ENCODE assay signal across 8 mouse cellular contexts in genomic region chr13:113321972-113322371, GRCm38 (mm10). TPM values are rescaled to one million over a fixed set of nuclear protein-coding genes. Genes with fewer than 3 reads are reported as not detected.
DNase-seq lines count a peak whose midpoint lies in the region; ATAC-seq and TF ChIP-seq lines count a peak whose summit lies in the region.

No protein-coding gene starts in this region.

- no peak overlapping the region for H3K4me3 ChIP-seq in forebrain, postnatal 0 days (ENCODE audit: low read depth, low read length)
- H3K4me3 ChIP-seq in kidney, postnatal 0 days (replicated peaks; ENCODE audit: low read depth, low read length) = no peak overlapping the region

- peak; percentile 80 for TF ChIP-seq CTCF in forebrain, postnatal 0 days (IDR thresholded peaks at IDR 0.05; ENCODE audit: low read depth)
- peak; percentile 82 for TF ChIP-seq CTCF in kidney, postnatal 0 days (IDR thresholded peaks at IDR 0.05; ENCODE audit: low read depth)

- no peak overlapping the region for H3K4me2 ChIP-seq in forebrain, postnatal 0 days (ENCODE audit: low read depth)
- H3K4me2 ChIP-seq in kidney, postnatal 0 days (ENCODE audit: low read length) = no peak overlapping the region

- H3K27ac ChIP-seq in forebrain, postnatal 0 days (ENCODE audit: low read depth, low read length) = no peak overlapping the region
- no peak overlapping the region for H3K27ac ChIP-seq in kidney, postnatal 0 days

- H3K27me3 ChIP-seq in forebrain, postnatal 0 days (ENCODE audit: insufficient read depth, low read length) = no peaks in the 10 kb centered on the region
- no peaks in the 10 kb centered on the region for H3K27me3 ChIP-seq in kidney, postnatal 0 days (ENCODE audit: insufficient read depth, low read length)

- H3K36me3 ChIP-seq in forebrain, postnatal 0 days (ENCODE audit: insufficient read depth) = no peaks in the 10 kb centered on the region
- no peaks in the 10 kb centered on the region for H3K36me3 ChIP-seq in kidney, postnatal 0 days (ENCODE audit: insufficient read depth, low read length)

- peak; percentile 6 for DNase-seq in adrenal gland, adult 2 months
- no peak for DNase-seq in adrenal gland, adult 18-20 months (ENCODE audit: low spot score in 2 of 2)
- peak; percentile 66 for DNase-seq in A20 (ENCODE audit: low read depth, low spot score)
- DNase-seq in c-Kit-positive CD71-positive TER-119-positive erythroid progenitor cells, embryonic 14.5 days (ENCODE audit: low spot score) = peak; percentile 7
- DNase-seq in forebrain, postnatal 0 days = peak; percentile 80
- DNase-seq in kidney, postnatal 0 days (ENCODE audit: low spot score) = peak; percentile 88
- peak; percentile 68 for DNase-seq in lung, postnatal 36 days
- peak; percentile 45 for DNase-seq in telencephalon, adult 2 months (ENCODE audit: low read depth, low spot score)

- no peaks in the 10 kb centered on the region; the same call in 1 of the 2 replicates for H3K4me1 ChIP-seq in forebrain, postnatal 0 days (ENCODE audit: insufficient read depth)
- H3K4me1 ChIP-seq in kidney, postnatal 0 days (replicated peaks; ENCODE audit: insufficient read depth, low read length) = no peaks in the 10 kb centered on the region

- ATAC-seq in forebrain, postnatal 0 days = peak; percentile 56
- no peak for ATAC-seq in kidney, postnatal 0 days (replicated peaks; ENCODE audit: low FRiP score, low read depth)

- no peaks in the 10 kb centered on the region for H3K9me3 ChIP-seq in forebrain, postnatal 0 days (ENCODE audit: low read length)
- H3K9me3 ChIP-seq in kidney, postnatal 0 days (replicated peaks; ENCODE audit: low read length) = no peaks in the 10 kb centered on the region

- 15% methylated on average over 6 of the region's 6 CpGs for WGBS in forebrain, postnatal 0 days
- 18% methylated on average over 6 of the region's 6 CpGs for WGBS in kidney, postnatal 0 days

- no peak overlapping the region for H3K9ac ChIP-seq in forebrain, postnatal 0 days
- no peak overlapping the region for H3K9ac ChIP-seq in kidney, postnatal 0 days (ENCODE audit: low read depth, low read length)

RNA-seq across cellular contexts. Expression of gene BC067074, which starts 29.0 kb away (rescaled TPM):
- total RNA-seq in adrenal gland, adult 2 months (2021) = under 1 TPM; 0.69 to 0.98 TPM
- polyA plus RNA-seq in adrenal gland, adult 2 months (2012; rRNA removed) = 0.48 TPM in 2 replicates
- total RNA-seq in adrenal gland, adult 18-20 months (2021) = 1 to 10 TPM in 1 of 2 experiments, under 1 TPM in 1; 0.76 to 1.2 TPM
- 1.2 and 1.5 TPM in 2 replicates for total RNA-seq in forebrain, postnatal 0 days (2014; rRNA removed)
- polyA plus RNA-seq in forebrain, postnatal 0 days (2015; fragmentation: Nextera tagmentation; extraction: Ambion mirVana) = 0.40 and 0.56 TPM in 2 replicates
- 4.6 and 4.8 TPM in 2 replicates for polyA plus RNA-seq in kidney, postnatal 0 days (2015; fragmentation: Nextera tagmentation; extraction: Ambion mirVana)

Comparison
In these comparisons a context has a peak if more than half of its experiments do, and no peak if none do; other contexts are left out.
1. DNase-seq: peak in adrenal gland, adult 2 months (single experiment), A20 (single experiment), c-Kit-positive CD71-positive TER-119-positive erythroid progenitor cells, embryonic 14.5 days (single experiment), forebrain, postnatal 0 days (single experiment), kidney, postnatal 0 days (single experiment), lung, postnatal 36 days (single experiment) and telencephalon, adult 2 months (single experiment); none in adrenal gland, adult 18-20 months (0 of 2).